Mouse (Mus musculus): Measurements from ENCODE around the gene Mapk10.

DNA sequence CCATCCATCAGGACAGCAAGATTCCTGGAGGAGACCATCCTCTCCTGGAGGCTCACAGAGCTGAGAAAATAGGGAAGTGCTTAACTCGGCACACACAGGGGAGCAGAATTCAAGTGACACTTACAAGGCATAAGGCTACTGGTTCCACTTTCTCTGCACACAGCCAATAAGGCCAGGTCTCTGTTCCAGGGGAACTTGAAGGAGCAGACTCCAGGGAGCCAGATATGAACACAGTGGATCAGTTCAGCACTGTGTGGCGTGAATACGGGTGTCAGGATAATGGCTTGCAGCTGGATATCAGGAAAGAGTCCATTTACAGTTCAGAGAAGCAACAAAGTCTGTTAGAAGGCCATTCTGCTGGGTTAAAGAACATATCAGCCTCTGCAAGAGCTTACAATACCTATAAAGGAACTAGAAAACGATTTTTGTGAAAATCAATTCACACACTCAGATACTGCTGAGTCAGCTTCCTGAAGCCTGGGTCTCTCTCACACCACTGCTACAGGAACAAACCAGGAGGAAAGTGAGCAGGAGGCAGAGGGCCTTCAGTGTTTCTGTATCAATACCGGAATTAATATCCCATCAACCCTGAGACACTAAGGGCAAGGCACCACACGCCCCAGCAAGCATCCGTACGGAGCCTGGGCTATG is 263.9 kb downstream of the Mapk10 start:
- TF ChIP-seq CTCF (IDR thresholded peaks at IDR 0.05; ENCODE audit: low read depth) (no peak), EP300 (optimal IDR thresholded peaks at IDR 0.05) (no peak)

Data from stomach, postnatal 0 days (tissue).